Mouse (Mus musculus) adrenal gland, adult 18-20 months (tissue): ENCODE measurements at regions not wholly inside any gene's neighbourhood (a gene's known extent, or its start where the extent isn't known, plus 50 kb on each side); places are given as distances from the start of the nearest gene placed in this dataset.
A peak's percentile ranks its signal among the peaks of the same experiment; 100 is the strongest.
"Not testable (repeated sequence)": the region's sequence is repeated elsewhere in the genome, so short reads cannot be mapped to it uniquely, and the experiment has no call there.

Source experiments
- DNase-seq, 2 experiments: peaks; one replicate each; pipeline ENCODE4 v3.0.0; 2021 to 2022; ENCODE audit warnings: low spot score in 2 of 2

- DNase-seq: no peak
These were observed 116.5 kb upstream of the Teddm2 start for GRCm38 (mm10) chr1:154016516-154016915.

GRCm38 (mm10) chr1:154018241-154018640 is 118.2 kb upstream of the Teddm2 start:
- no peak for DNase-seq

GRCm38 (mm10) chr1:154024301-154024700 is 124.3 kb upstream of the Teddm2 start:
- no peak for DNase-seq

- DNase-seq: no peak
These were observed 127.3 kb upstream of the Teddm2 start for GRCm38 (mm10) chr1:154027303-154027702.

- DNase-seq: no peak
These were observed 129.8 kb upstream of the Teddm2 start for GRCm38 (mm10) chr1:154029826-154030225.

- peak; percentile 76 to 81 for DNase-seq
These were observed 132.7 kb upstream of the Teddm2 start for GRCm38 (mm10) chr1:154032669-154033099.

- DNase-seq: peak in 1 of 2 experiments; percentile 39
These were observed 134.1 kb upstream of the Teddm2 start for GRCm38 (mm10) chr1:154033958-154034606.

- DNase-seq: no peak
These were observed 136.8 kb upstream of the Teddm2 start for GRCm38 (mm10) chr1:154036729-154037270.

GRCm38 (mm10) chr1:154038241-154038640 is 138.2 kb upstream of the Teddm2 start:
- DNase-seq: no peak

GRCm38 (mm10) chr1:154040907-154041306 is 140.9 kb upstream of the Teddm2 start:
- DNase-seq: no peak

- DNase-seq: no peak
These were observed 142.9 kb upstream of the Teddm2 start for GRCm38 (mm10) chr1:154042956-154043355.

GRCm38 (mm10) chr1:154044712-154045111 is 144.7 kb upstream of the Teddm2 start:
- DNase-seq: no peak

- DNase-seq: no peak
These were observed 145.9 kb upstream of the Teddm2 start for GRCm38 (mm10) chr1:154045951-154046350.

GRCm38 (mm10) chr1:154053641-154054040 is 147.3 kb upstream of the Zfp648 start:
- no peak for DNase-seq

- no peak for DNase-seq
These were observed 146.1 kb upstream of the Zfp648 start for GRCm38 (mm10) chr1:154054874-154055273.

GRCm38 (mm10) chr1:154061397-154061796 is 139.6 kb upstream of the Zfp648 start:
- DNase-seq: not testable (repeated sequence)

GRCm38 (mm10) chr1:154061851-154062250 is 139.1 kb upstream of the Zfp648 start:
- no peak for DNase-seq

GRCm38 (mm10) chr1:154062666-154063065 is 138.3 kb upstream of the Zfp648 start:
- no peak for DNase-seq

- no peak for DNase-seq
These were observed 136.4 kb upstream of the Zfp648 start for GRCm38 (mm10) chr1:154064633-154065032.

GRCm38 (mm10) chr1:154065336-154066329 is 135.4 kb upstream of the Zfp648 start:
- DNase-seq: peak in 1 of 2 experiments; percentile 9

GRCm38 (mm10) chr1:154067856-154068255 is 133.1 kb upstream of the Zfp648 start:
- DNase-seq: no peak

GRCm38 (mm10) chr1:154074270-154074669 is 126.7 kb upstream of the Zfp648 start:
- DNase-seq: no peak
